Mouse (Mus musculus) liver, embryonic 14.5 days (tissue): ENCODE measurements around the gene Ccr4.

ENCODE experiments used
- CTCF ChIP-seq: IDR thresholded peaks from 2 replicates; pipeline ENCODE4 v1.5.1; 2016; ENCODE audit warnings: antibody characterized with exemption, low read depth, control low read depth
- EP300 ChIP-seq: IDR thresholded peaks from 2 replicates; pipeline ENCODE4 v1.6.1; 2016; ENCODE audit warnings: antibody characterized with exemption, low read depth

GRCm38 (mm10) chr9:114480940-114481339 lies 23.8 kb downstream of the Ccr4 start:
- TF ChIP-seq CTCF = no peak
- no peak for TF ChIP-seq EP300
